Mouse (Mus musculus): Measurements from ENCODE around the gene Rassf5. TPM values are rescaled to one million over a fixed set of nuclear protein-coding genes. Genes with fewer than 3 reads are reported as not detected.

The Rassf5 gene
- polyA plus RNA-seq, 1 experiment from 2014 or later: 1.7 TPM

GRCm38 (mm10) chr1:131204461-131204860, 40.6 kb downstream of the Rassf5 start:
- Histone ChIP-seq H3K9me3 (no peaks in the 10 kb centered on the region), H3K4me3 (no peak overlapping the region), H3K4me1 (peaks cover 26% of the 10 kb centered on the region), H3K4me2 (no peak overlapping the region), H3K9ac (no peak overlapping the region), H3K36me3 (no peaks in the 10 kb centered on the region), H3K27ac (no peak overlapping the region), H3K27me3 (peaks cover 3% of the 10 kb centered on the region; the same call in 1 of the 2 replicates)
- 64% methylated on average over 8 of the region's 8 CpGs for WGBS
- no peak for ATAC-seq (ENCODE audit: insufficient number of reproducible peaks, insufficient read depth, low FRiP score, low TSS enrichment, low read depth)

- 75% methylated on average over 4 of the region's 4 CpGs for WGBS
- ATAC-seq (ENCODE audit: insufficient number of reproducible peaks, insufficient read depth, low FRiP score, low TSS enrichment, low read depth): no peak
- Histone ChIP-seq H3K9ac (no peak overlapping the region), H3K36me3 (no peaks in the 10 kb centered on the region), H3K4me3 (no peak overlapping the region), H3K27me3 (peaks cover 3% of the 10 kb centered on the region; the same call in 1 of the 2 replicates), H3K4me1 (peaks cover 24% of the 10 kb centered on the region), H3K27ac (0 out of 2 replicates have a peak overlapping the region, but pooled peaks have one; percentile 17), H3K9me3 (no peaks in the 10 kb centered on the region), H3K4me2 (no peak overlapping the region)
Observed at GRCm38 (mm10) chr1:131201391-131201790, 43.7 kb downstream of the Rassf5 start.

GRCm38 (mm10) chr1:131200588-131200987, 44.5 kb downstream of the Rassf5 start:
- peaks cover 24% of the 10 kb centered on the region for H3K4me1 ChIP-seq
- 36% methylated on average over 10 of the region's 10 CpGs for WGBS
- H3K27me3 ChIP-seq: peaks cover 3% of the 10 kb centered on the region; the same call in 1 of the 2 replicates
- ATAC-seq (ENCODE audit: insufficient number of reproducible peaks, insufficient read depth, low FRiP score, low TSS enrichment, low read depth): peak; percentile 35; the same call in 1 of the 2 replicates
- 0 out of 2 replicates have a peak overlapping the region, but pooled peaks have one; percentile 17 for H3K27ac ChIP-seq
- no peaks in the 10 kb centered on the region for H3K36me3 ChIP-seq
- H3K9me3 ChIP-seq: no peaks in the 10 kb centered on the region
- no peak overlapping the region for H3K4me2 ChIP-seq
- H3K4me3 ChIP-seq: no peak overlapping the region
- H3K9ac ChIP-seq: no peak overlapping the region

GRCm38 (mm10) chr1:131199976-131200375, 45.1 kb downstream of the Rassf5 start:
- no peak overlapping the region for H3K4me2 ChIP-seq
- no peak for ATAC-seq (ENCODE audit: insufficient number of reproducible peaks, insufficient read depth, low FRiP score, low TSS enrichment, low read depth)
- 58% methylated on average over 12 of the region's 12 CpGs for WGBS

GRCm38 (mm10) chr1:131199118-131199821, 45.8 kb downstream of the Rassf5 start:
- WGBS: 80% methylated on average over 18 of the region's 18 CpGs
- peaks cover 24% of the 10 kb centered on the region for H3K4me1 ChIP-seq
- H3K9ac ChIP-seq: no peak overlapping the region
- H3K27ac ChIP-seq: no peak overlapping the region
- peaks cover 3% of the 10 kb centered on the region; the same call in 1 of the 2 replicates for H3K27me3 ChIP-seq
- no peak for ATAC-seq (ENCODE audit: insufficient number of reproducible peaks, insufficient read depth, low FRiP score, low TSS enrichment, low read depth)
- no peak overlapping the region for H3K4me2 ChIP-seq
- H3K9me3 ChIP-seq: no peaks in the 10 kb centered on the region
- no peak overlapping the region for H3K4me3 ChIP-seq
- H3K36me3 ChIP-seq: no peaks in the 10 kb centered on the region

More at GRCm38 (mm10) chr1:131199976-131200375, 45.1 kb downstream of the Rassf5 start:
- Histone ChIP-seq H3K9ac (no peak overlapping the region), H3K9me3 (no peaks in the 10 kb centered on the region), H3K4me3 (no peak overlapping the region), H3K4me1 (peaks cover 24% of the 10 kb centered on the region), H3K27ac (0 out of 2 replicates have a peak overlapping the region, but pooled peaks have one; percentile 13), H3K36me3 (no peaks in the 10 kb centered on the region), H3K27me3 (peaks cover 3% of the 10 kb centered on the region; the same call in 1 of the 2 replicates)

GRCm38 (mm10) chr1:131198417-131198960, 46.6 kb downstream of the Rassf5 start:
- Histone ChIP-seq H3K4me1 (peaks cover 24% of the 10 kb centered on the region), H3K9ac (no peak overlapping the region), H3K4me2 (no peak overlapping the region), H3K36me3 (no peaks in the 10 kb centered on the region), H3K9me3 (no peaks in the 10 kb centered on the region), H3K27me3 (peaks cover 3% of the 10 kb centered on the region; the same call in 1 of the 2 replicates), H3K4me3 (no peak overlapping the region), H3K27ac (no peak overlapping the region)
- no peak for ATAC-seq (ENCODE audit: insufficient number of reproducible peaks, insufficient read depth, low FRiP score, low TSS enrichment, low read depth)
- 66% methylated on average over 9 of the region's 9 CpGs for WGBS

GRCm38 (mm10) chr1:131196107-131196506, 49.0 kb downstream of the Rassf5 start:
- H3K4me3 ChIP-seq: no peak overlapping the region
- H3K27me3 ChIP-seq: no peaks in the 10 kb centered on the region
- H3K36me3 ChIP-seq: no peaks in the 10 kb centered on the region
- H3K4me1 ChIP-seq: peaks cover 15% of the 10 kb centered on the region
- no peak overlapping the region; the same call in 1 of the 2 replicates for H3K27ac ChIP-seq
- ATAC-seq (ENCODE audit: insufficient number of reproducible peaks, insufficient read depth, low FRiP score, low TSS enrichment, low read depth): no peak
- H3K9me3 ChIP-seq: no peaks in the 10 kb centered on the region
- no peak overlapping the region for H3K9ac ChIP-seq
- no peak overlapping the region for H3K4me2 ChIP-seq
- 47% methylated on average over 2 of the region's 2 CpGs for WGBS

- Histone ChIP-seq H3K36me3 (no peaks in the 10 kb centered on the region), H3K27ac (no peak overlapping the region), H3K27me3 (no peaks in the 10 kb centered on the region), H3K4me3 (no peak overlapping the region), H3K9ac (no peak overlapping the region), H3K4me2 (no peak overlapping the region), H3K9me3 (no peaks in the 10 kb centered on the region), H3K4me1 (peaks cover 11% of the 10 kb centered on the region)
- ATAC-seq (ENCODE audit: insufficient number of reproducible peaks, insufficient read depth, low FRiP score, low TSS enrichment, low read depth): no peak
- WGBS: 78% methylated on average over 7 of the region's 7 CpGs
Observed at GRCm38 (mm10) chr1:131195653-131196052, 49.4 kb downstream of the Rassf5 start.

- Histone ChIP-seq H3K4me2 (no peak overlapping the region), H3K9ac (no peak overlapping the region), H3K4me3 (no peak overlapping the region), H3K4me1 (no peaks in the 10 kb centered on the region), H3K9me3 (no peaks in the 10 kb centered on the region), H3K36me3 (no peaks in the 10 kb centered on the region), H3K27ac (no peak overlapping the region), H3K27me3 (no peaks in the 10 kb centered on the region)
- 41% methylated on average over 3 of the region's 3 CpGs for WGBS
- no peak for ATAC-seq (ENCODE audit: insufficient number of reproducible peaks, insufficient read depth, low FRiP score, low TSS enrichment, low read depth)
Observed at GRCm38 (mm10) chr1:131193746-131194145, 51.3 kb downstream of the Rassf5 start.

- Histone ChIP-seq H3K9me3 (no peaks in the 10 kb centered on the region), H3K4me3 (no peak overlapping the region), H3K27ac (no peak overlapping the region), H3K36me3 (no peaks in the 10 kb centered on the region), H3K9ac (no peak overlapping the region), H3K27me3 (no peaks in the 10 kb centered on the region), H3K4me2 (no peak overlapping the region), H3K4me1 (peaks cover 3% of the 10 kb centered on the region; the same call in 1 of the 2 replicates)
- no peak for ATAC-seq (ENCODE audit: insufficient number of reproducible peaks, insufficient read depth, low FRiP score, low TSS enrichment, low read depth)
- WGBS: 94% methylated on average over 5 of the region's 5 CpGs
Observed at GRCm38 (mm10) chr1:131188655-131189054, 56.4 kb downstream of the Rassf5 start.

- no peaks in the 10 kb centered on the region for H3K36me3 ChIP-seq
- no peak overlapping the region for H3K4me3 ChIP-seq
- H3K9me3 ChIP-seq: no peaks in the 10 kb centered on the region
- H3K27me3 ChIP-seq: no peaks in the 10 kb centered on the region
- ATAC-seq (ENCODE audit: insufficient number of reproducible peaks, insufficient read depth, low FRiP score, low TSS enrichment, low read depth): no peak
- peaks cover 3% of the 10 kb centered on the region; the same call in 1 of the 2 replicates for H3K4me1 ChIP-seq
- no peak overlapping the region for H3K9ac ChIP-seq
- 90% methylated on average over 5 of the region's 5 CpGs for WGBS
- H3K27ac ChIP-seq: no peak overlapping the region
- no peak overlapping the region for H3K4me2 ChIP-seq
Observed at GRCm38 (mm10) chr1:131187856-131188255, 57.2 kb downstream of the Rassf5 start.

GRCm38 (mm10) chr1:131186995-131187394, 58.1 kb downstream of the Rassf5 start:
- Histone ChIP-seq H3K9ac (no peak overlapping the region), H3K27ac (no peak overlapping the region), H3K4me3 (no peak overlapping the region), H3K9me3 (no peaks in the 10 kb centered on the region), H3K36me3 (no peaks in the 10 kb centered on the region), H3K4me2 (no peak overlapping the region), H3K27me3 (no peaks in the 10 kb centered on the region), H3K4me1 (peaks cover 3% of the 10 kb centered on the region; the same call in 1 of the 2 replicates)
- no peak for ATAC-seq (ENCODE audit: insufficient number of reproducible peaks, insufficient read depth, low FRiP score, low TSS enrichment, low read depth)
- 83% methylated on average over 6 of the region's 6 CpGs for WGBS

All from embryonic facial prominence, embryonic 13.5 days (tissue).